Mouse (Mus musculus): Measurements from ENCODE around the gene Ifitm2. TPM values are rescaled to one million over a fixed set of nuclear protein-coding genes. Genes with fewer than 3 reads are reported as not detected.

The Ifitm2 gene
- polyA plus RNA-seq (2012; fragmentation: generic; extraction: Trizol): 1,000 to 10,000 TPM; 1,155 to 1,564 TPM

GRCm38 (mm10) chr7:140955758-140956555, at the start of gene Ifitm2, which contains the start of gene Gm45717:
Gene Ifitm2, minus strand, starts transcription at chr7:140955987.
Gene Gm45717, minus strand, starts transcription at chr7:140955937.

GRCm38 (mm10) chr7:140966921-140967320, 11.1 kb upstream of the Ifitm2 start, which contains the start of gene Ifitm1:
Gene Ifitm1, plus strand, starts transcription at chr7:140967221.

GRCm38 (mm10) chr7:140949824-140950530, 5.8 kb downstream of the Ifitm2 start, which contains the start of gene Ifitm5:
Gene Ifitm5, minus strand, starts transcription at chr7:140950291.

GRCm38 (mm10) chr7:140941222-140942051, 14.3 kb downstream of the Ifitm2 start, which contains the start of gene Pgghg:
Gene Pgghg, plus strand, starts transcription at chr7:140941391.

GRCm38 (mm10) chr7:140920418-140921029, 35.3 kb downstream of the Ifitm2 start, which contains the start of gene Nlrp6:
Gene Nlrp6, plus strand, starts transcription at chr7:140920902.

Other genes with a start within 250 kb of the Ifitm2 start
- gene Cyp2e1, start 192.2 kb downstream of the Ifitm2 start, polyA plus RNA-seq (2012; fragmentation: generic; extraction: Trizol): under 1 TPM in 1 of 2 experiments, not detected in 1; 0.01 TPM
- gene Syce1, start 168.1 kb downstream of the Ifitm2 start, polyA plus RNA-seq (2012; fragmentation: generic; extraction: Trizol): not detected
- under 1 TPM in 1 of 2 experiments, not detected in 1; 0.02 TPM for gene Zfp941, start 133.8 kb downstream of the Ifitm2 start, polyA plus RNA-seq (2012; fragmentation: generic; extraction: Trizol)
- gene Urah, start 121.0 kb downstream of the Ifitm2 start, polyA plus RNA-seq (2012; fragmentation: generic; extraction: Trizol): under 1 TPM; 0.09 TPM
- gene Scgb1c1, start 110.4 kb downstream of the Ifitm2 start, polyA plus RNA-seq (2012; fragmentation: generic; extraction: Trizol): not detected
- under 1 TPM in 1 of 2 experiments, not detected in 1; 0.05 TPM for gene Odf3, start 108.2 kb downstream of the Ifitm2 start, polyA plus RNA-seq (2012; fragmentation: generic; extraction: Trizol)
- gene Gm45785, start 99.7 kb downstream of the Ifitm2 start, polyA plus RNA-seq (2012; fragmentation: generic; extraction: Trizol): not detected
- 10 to 100 TPM; 19.4 to 29.0 TPM for gene Ric8a, start 99.0 kb downstream of the Ifitm2 start, polyA plus RNA-seq (2012; fragmentation: generic; extraction: Trizol)
- 10 to 100 TPM; 11.9 to 31.0 TPM for gene Bet1l, start 98.4 kb downstream of the Ifitm2 start, polyA plus RNA-seq (2012; fragmentation: generic; extraction: Trizol)
- gene Psmd13, start 74.0 kb downstream of the Ifitm2 start, polyA plus RNA-seq (2012; fragmentation: generic; extraction: Trizol): 100 to 1,000 TPM in 1 of 2 experiments, 10 to 100 TPM in 1; 91.3 to 207 TPM
- gene Sirt3, start 73.7 kb downstream of the Ifitm2 start, polyA plus RNA-seq (2012; fragmentation: generic; extraction: Trizol): 10 to 100 TPM in 1 of 2 experiments, 1 to 10 TPM in 1; 7.5 to 19.5 TPM
- gene Cox8b, start 55.5 kb downstream of the Ifitm2 start, polyA plus RNA-seq (2012; fragmentation: generic; extraction: Trizol): not detected
- under 1 TPM in 1 of 2 experiments, not detected in 1; 0.02 TPM for gene Nlrp6, start 35.1 kb downstream of the Ifitm2 start, polyA plus RNA-seq (2012; fragmentation: generic; extraction: Trizol)
- 10 to 100 TPM; 13.7 to 29.8 TPM for gene Pgghg, start 14.6 kb downstream of the Ifitm2 start, polyA plus RNA-seq (2012; fragmentation: generic; extraction: Trizol)
- 1 to 10 TPM in 1 of 2 experiments, under 1 TPM in 1; 0.25 to 2.7 TPM for gene Ifitm5, start 5.7 kb downstream of the Ifitm2 start, polyA plus RNA-seq (2012; fragmentation: generic; extraction: Trizol)
- under 1 TPM; 0.14 to 0.58 TPM for gene Gm45717, start 50 bp downstream of the Ifitm2 start, polyA plus RNA-seq (2012; fragmentation: generic; extraction: Trizol)
- 10 to 100 TPM; 12.2 to 27.4 TPM for gene Ifitm1, start 11.2 kb upstream of the Ifitm2 start, polyA plus RNA-seq (2012; fragmentation: generic; extraction: Trizol)
- gene Ifitm3, start 54.8 kb upstream of the Ifitm2 start, polyA plus RNA-seq (2012; fragmentation: generic; extraction: Trizol): 1,000 to 10,000 TPM; 1,553 to 1,705 TPM
- 1 to 10 TPM; 2.5 to 4.3 TPM for gene Ifitm6, start 61.9 kb upstream of the Ifitm2 start, polyA plus RNA-seq (2012; fragmentation: generic; extraction: Trizol)
- gene Gm17387, start 73.1 kb upstream of the Ifitm2 start, polyA plus RNA-seq (2012; fragmentation: generic; extraction: Trizol): not detected
- gene B4galnt4, start 105.1 kb upstream of the Ifitm2 start, polyA plus RNA-seq (2012; fragmentation: generic; extraction: Trizol): 1 to 10 TPM; 3.9 to 4.3 TPM
- 1 to 10 TPM; 1.8 to 6.9 TPM for gene Pkp3, start 122.2 kb upstream of the Ifitm2 start, polyA plus RNA-seq (2012; fragmentation: generic; extraction: Trizol)
- gene Sigirr, start 144.6 kb upstream of the Ifitm2 start, polyA plus RNA-seq (2012; fragmentation: generic; extraction: Trizol): 1 to 10 TPM; 3.7 to 6.1 TPM
- gene Ano9, start 161.8 kb upstream of the Ifitm2 start, polyA plus RNA-seq (2012; fragmentation: generic; extraction: Trizol): not detected
- 10 to 100 TPM; 18.4 to 33.3 TPM for gene Ptdss2, start 166.4 kb upstream of the Ifitm2 start, polyA plus RNA-seq (2012; fragmentation: generic; extraction: Trizol)
- 100 to 1,000 TPM; 241 to 367 TPM for gene Rnh1, start 216.9 kb upstream of the Ifitm2 start, polyA plus RNA-seq (2012; fragmentation: generic; extraction: Trizol)
- 100 to 1,000 TPM; 103 to 394 TPM for gene Hras, start 238.0 kb upstream of the Ifitm2 start, polyA plus RNA-seq (2012; fragmentation: generic; extraction: Trizol)
- gene Lrrc56, start 238.2 kb upstream of the Ifitm2 start, polyA plus RNA-seq (2012; fragmentation: generic; extraction: Trizol): 1 to 10 TPM; 1.1 to 9.3 TPM